Mouse (Mus musculus) hindbrain, postnatal 0 days (tissue): ENCODE measurements around the gene Tmem178b. TPM values are rescaled to one million over a fixed set of nuclear protein-coding genes. Genes with fewer than 3 reads are reported as not detected.

Source experiments
- ATAC-seq: fragments of 200-750 bp; cut with Nextera tagmentation; 2 replicates; pipeline ENCODE4 v1.8.0; 2017; ENCODE audit warnings: mild to moderate bottlenecking, moderate TSS enrichment, moderate library complexity
- DNase-seq: peaks from one replicate; pipeline ENCODE4 v3.0.0-alpha.2; 2015; ENCODE audit warnings: low spot score
- H3K27ac ChIP-seq: fragments of 300-500 bp; sonication (generic); 2 replicates; pipeline ENCODE4 v1.5.1; 2014; ENCODE audit warnings: mild to moderate bottlenecking
- H3K27me3 ChIP-seq: fragments of 300-500 bp; sonication (generic); 2 replicates; pipeline ENCODE4 v1.6.1; 2014; ENCODE audit warnings: low read length, mixed read lengths; ENCODE audit not compliant: insufficient read depth
- H3K36me3 ChIP-seq: fragments of 300-500 bp; sonication (generic); 2 replicates; pipeline ENCODE4 v1.6.1; 2014; ENCODE audit warnings: low read length, mixed read lengths; ENCODE audit not compliant: insufficient read depth
- H3K4me1 ChIP-seq: fragments of 300-500 bp; sonication (generic); 2 replicates; pipeline ENCODE4 v1.6.1; 2014; ENCODE audit warnings: antibody characterized with exemption, low read length, mixed read lengths; ENCODE audit not compliant: insufficient read depth
- H3K4me2 ChIP-seq: fragments of 300-500 bp; sonication (generic); 2 replicates; pipeline ENCODE4 v1.6.1; 2014; ENCODE audit warnings: low read depth, mild to moderate bottlenecking, low read length, moderate library complexity, mixed read lengths
- H3K4me3 ChIP-seq: fragments of 300-500 bp; sonication (generic); 2 replicates; pipeline ENCODE4 v1.5.1; 2014; ENCODE audit warnings: low read length
- H3K9ac ChIP-seq: fragments of 300-500 bp; sonication (generic); replicated peaks from 2 replicates; pipeline ENCODE4 v1.6.1; 2014; ENCODE audit warnings: mild to moderate bottlenecking, low read length, moderate library complexity, mixed read lengths
- H3K9me3 ChIP-seq: fragments of 300-500 bp; sonication (generic); 2 replicates; pipeline ENCODE4 v1.6.1; 2016; ENCODE audit warnings: low read length, mixed read lengths
- CTCF ChIP-seq: IDR thresholded peaks from 2 replicates; pipeline ENCODE4 v1.5.1; 2016; ENCODE audit warnings: antibody characterized with exemption, control low read depth, low read depth
- WGBS: fragments of 180-500 bp; shearing (Covaris S2); extraction: QIAGEN DNeasy Blood & Tissue Kit; methylation state at CpG from one replicate; pipeline ENCODE4 v1.1.7; 2014; 5-methylcytosine and 5-hydroxymethylcytosine counted together
- polyA plus RNA-seq: library from polyadenylated mRNA; unstranded; fragments of >200 nt; fragmentation: Nextera tagmentation; extraction: Ambion mirVana; gene quantifications from 2 replicates; pipeline ENCODE4 v1.2.1, GENCODE M21; 2015
- total RNA-seq: library from RNA; depleted of rRNA; stranded (reverse); fragments of >200 nt; gene quantifications from 2 replicates; pipeline ENCODE4 v1.2.3, GENCODE M21; 2014

Tmem178b gene
- total and polyA plus RNA-seq, 2 experiments from 2014 or later, result 31.4 to 146 TPM

DNA sequence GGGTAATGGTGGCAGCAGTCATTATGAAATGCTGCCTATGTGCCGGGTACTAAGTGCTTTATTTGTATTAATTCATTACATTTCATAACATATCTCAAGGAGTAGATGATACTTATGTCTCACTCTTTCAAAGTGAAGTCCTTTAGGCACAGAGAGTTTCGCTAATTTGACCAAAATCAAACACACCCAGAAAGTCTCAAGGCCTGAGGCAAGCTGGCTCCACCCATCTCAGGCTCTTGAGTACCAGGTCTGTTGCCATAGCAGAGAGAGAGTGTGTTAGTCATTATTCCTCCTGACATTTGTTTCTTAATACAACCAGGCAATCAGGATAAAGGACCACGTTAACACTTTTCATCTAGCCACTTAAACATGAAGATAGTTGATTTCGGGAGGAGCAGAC lies 117.7 kb downstream of the Tmem178b start:
- DNase-seq (no peak), ATAC-seq (no peak)
- no peak overlapping the region for H3K4me3 ChIP-seq
- H3K36me3 ChIP-seq, result no peaks in the 10 kb centered on the region
- no peak overlapping the region for H3K27ac ChIP-seq
- no peaks in the 10 kb centered on the region; the same call in 1 of the 2 replicates for H3K4me1 ChIP-seq
- H3K9me3 ChIP-seq, result no peaks in the 10 kb centered on the region
- no peaks in the 10 kb centered on the region for H3K27me3 ChIP-seq
- H3K9ac ChIP-seq, result no peak overlapping the region
- no peak overlapping the region for H3K4me2 ChIP-seq
- 65% methylated on average over 4 of the region's 4 CpGs for WGBS
- TF ChIP-seq CTCF, result no peak

DNA sequence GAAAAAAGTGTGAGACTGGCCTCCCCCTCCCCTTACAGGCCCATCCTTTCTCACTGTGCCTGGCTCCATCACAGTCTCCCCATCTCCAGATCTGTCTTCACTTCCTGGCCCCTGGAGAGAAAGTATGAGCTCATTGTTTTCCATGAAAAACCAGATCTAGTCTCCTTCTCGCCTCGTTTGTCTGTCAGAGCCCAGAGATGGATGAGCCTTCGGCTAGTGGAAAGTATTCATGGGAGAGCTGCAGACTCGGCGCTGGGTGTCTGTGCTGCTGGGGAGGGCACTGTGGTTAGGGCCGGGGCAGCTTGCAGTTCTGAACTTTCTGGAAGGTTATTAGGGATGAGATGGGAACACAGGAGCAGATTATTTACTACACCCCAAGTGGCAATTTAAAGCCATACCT lies 118.9 kb downstream of the Tmem178b start:
- no peaks in the 10 kb centered on the region; the same call in 1 of the 2 replicates for H3K4me1 ChIP-seq
- no peak overlapping the region for H3K27ac ChIP-seq
- peak; percentile 36 for DNase-seq
- no peaks in the 10 kb centered on the region for H3K9me3 ChIP-seq
- TF ChIP-seq CTCF, result no peak
- H3K4me2 ChIP-seq, result no peak overlapping the region
- ATAC-seq, result peak; percentile 67
- H3K4me3 ChIP-seq, result no peak overlapping the region
- 35% methylated on average over 6 of the region's 6 CpGs for WGBS
- no peaks in the 10 kb centered on the region for H3K27me3 ChIP-seq
- no peak overlapping the region for H3K9ac ChIP-seq
- H3K36me3 ChIP-seq, result no peaks in the 10 kb centered on the region

GRCm38 (mm10) chr6:40006006-40006765 lies 133.1 kb downstream of the Tmem178b start:
- no peaks in the 10 kb centered on the region for H3K9me3 ChIP-seq
- H3K4me1 ChIP-seq, result peaks cover 28% of the 10 kb centered on the region
- no peak overlapping the region for H3K27ac ChIP-seq
- no peak overlapping the region for H3K9ac ChIP-seq
- no peaks in the 10 kb centered on the region for H3K27me3 ChIP-seq
- DNase-seq, result peak; percentile 31
- no peak overlapping the region for H3K4me2 ChIP-seq
- WGBS, result 55% methylated on average over 11 of the region's 11 CpGs
- no peak overlapping the region for H3K4me3 ChIP-seq
- no peak for TF ChIP-seq CTCF
- no peaks in the 10 kb centered on the region for H3K36me3 ChIP-seq
- no peak for ATAC-seq

- no peak overlapping the region for H3K4me3 ChIP-seq
- peak; percentile 26 for DNase-seq
- H3K4me2 ChIP-seq, result no peak overlapping the region
- H3K4me1 ChIP-seq, result peaks cover 28% of the 10 kb centered on the region
- no peak overlapping the region for H3K27ac ChIP-seq
- no peaks in the 10 kb centered on the region for H3K9me3 ChIP-seq
- H3K27me3 ChIP-seq, result no peaks in the 10 kb centered on the region
- no peaks in the 10 kb centered on the region for H3K36me3 ChIP-seq
- no peak overlapping the region for H3K9ac ChIP-seq
- ATAC-seq, result peak; percentile 49; the same call in 1 of the 2 replicates
- no peak for TF ChIP-seq CTCF
- 26% methylated on average over 3 of the region's 3 CpGs for WGBS
Observed at GRCm38 (mm10) chr6:40008166-40008907, 135.3 kb downstream of the Tmem178b start.

- WGBS, result 57% methylated on average over 3 of the region's 3 CpGs
- DNase-seq (no peak), ATAC-seq (no peak)
- Histone ChIP-seq H3K4me2 (no peak overlapping the region), H3K36me3 (no peaks in the 10 kb centered on the region), H3K27ac (peak overlapping the region; percentile 0; the same call in 1 of the 2 replicates), H3K9me3 (no peaks in the 10 kb centered on the region), H3K9ac (no peak overlapping the region), H3K4me1 (peaks cover 28% of the 10 kb centered on the region), H3K27me3 (no peaks in the 10 kb centered on the region), H3K4me3 (no peak overlapping the region)
- TF ChIP-seq CTCF, result no peak
Observed at GRCm38 (mm10) chr6:40009718-40010117, 136.6 kb downstream of the Tmem178b start.

GRCm38 (mm10) chr6:40011066-40011465 lies 138.0 kb downstream of the Tmem178b start:
- Histone ChIP-seq H3K36me3 (no peaks in the 10 kb centered on the region), H3K27me3 (no peaks in the 10 kb centered on the region), H3K9me3 (no peaks in the 10 kb centered on the region), H3K4me3 (no peak overlapping the region), H3K27ac (no peak overlapping the region), H3K4me2 (no peak overlapping the region), H3K4me1 (peaks cover 28% of the 10 kb centered on the region), H3K9ac (no peak overlapping the region)
- no peak for DNase-seq
- TF ChIP-seq CTCF, result no peak
- WGBS, result 80% methylated on average over 5 of the region's 5 CpGs
- no peak for ATAC-seq
